Mouse (Mus musculus) MEL (cell line): ENCODE data around the gene Grm1.

Source experiments
- CTCF ChIP-seq, 3 experiments: IDR thresholded peaks in 2 of 3; conservative IDR thresholded peaks in 1 of 3; 2 replicates each; pipeline ENCODE4 v1.5.1; 2011 to 2012; ENCODE audit warnings: low read length in 3 of 3, low read depth in 2 of 3, mild to moderate bottlenecking in 2 of 3, improper control_type of control experiment in 1 of 3, inconsistent platforms in 1 of 3, mixed read lengths in 1 of 3, moderate library complexity in 1 of 3; ENCODE audit not compliant: control insufficient read depth in 1 of 3, insufficient read depth in 1 of 3, poor library complexity in 1 of 3, severe bottlenecking in 1 of 3
- E2F4 ChIP-seq: IDR thresholded peaks from 2 replicates; pipeline ENCODE4 v1.6.1; 2011; ENCODE audit warnings: low read depth, low read length, improper control_type of control experiment, borderline replicate concordance
- HCFC1 ChIP-seq: IDR thresholded peaks from 2 replicates; pipeline ENCODE4 v1.6.1; 2012; ENCODE audit warnings: low read depth, mild to moderate bottlenecking, inconsistent platforms, low read length, improper control_type of control experiment, moderate library complexity
- MAX ChIP-seq: IDR thresholded peaks from 2 replicates; pipeline ENCODE4 v1.6.1; 2011; ENCODE audit warnings: low read length, improper control_type of control experiment
- MEF2A ChIP-seq: IDR thresholded peaks from 2 replicates; pipeline ENCODE4 v1.6.1; 2014; ENCODE audit warnings: low read depth, mild to moderate bottlenecking, inconsistent platforms, low read length, improper control_type of control experiment; ENCODE audit not compliant: poor library complexity, insufficient replicate concordance, severe bottlenecking; ENCODE audit errors: extremely low read depth
- POLR2A ChIP-seq, 2 experiments: IDR thresholded peaks; 2 replicates each; pipeline ENCODE4 v1.6.1; 2011 to 2012; ENCODE audit warnings: low read length in 2 of 2, mild to moderate bottlenecking in 2 of 2, control low read depth in 1 of 2, improper control_type of control experiment in 1 of 2, low read depth in 1 of 2, moderate library complexity in 1 of 2; ENCODE audit not compliant: control insufficient read depth in 1 of 2, insufficient read depth in 1 of 2, poor library complexity in 1 of 2
- RCOR1 ChIP-seq: IDR thresholded peaks from 2 replicates; pipeline ENCODE4 v1.6.1; 2012; ENCODE audit warnings: low read depth, mild to moderate bottlenecking, inconsistent platforms, low read length, improper control_type of control experiment
- USF1 ChIP-seq: IDR thresholded peaks from 2 replicates; pipeline ENCODE4 v1.6.1; 2014; ENCODE audit warnings: low read depth, mild to moderate bottlenecking, inconsistent platforms, low read length, improper control_type of control experiment, moderate library complexity
- USF2 ChIP-seq, 2 experiments: IDR thresholded peaks; 2 replicates each; pipeline ENCODE4 v1.6.1; 2011 to 2012; ENCODE audit warnings: improper control_type of control experiment in 2 of 2, low read length in 2 of 2, borderline replicate concordance in 1 of 2, inconsistent platforms in 1 of 2, low read depth in 1 of 2, mild to moderate bottlenecking in 1 of 2; ENCODE audit not compliant: insufficient read depth in 1 of 2
- ZC3H11A ChIP-seq: IDR thresholded peaks from 2 replicates; pipeline ENCODE4 v1.6.1; 2012; ENCODE audit warnings: low read depth, mild to moderate bottlenecking, inconsistent platforms, low read length, improper control_type of control experiment

DNA sequence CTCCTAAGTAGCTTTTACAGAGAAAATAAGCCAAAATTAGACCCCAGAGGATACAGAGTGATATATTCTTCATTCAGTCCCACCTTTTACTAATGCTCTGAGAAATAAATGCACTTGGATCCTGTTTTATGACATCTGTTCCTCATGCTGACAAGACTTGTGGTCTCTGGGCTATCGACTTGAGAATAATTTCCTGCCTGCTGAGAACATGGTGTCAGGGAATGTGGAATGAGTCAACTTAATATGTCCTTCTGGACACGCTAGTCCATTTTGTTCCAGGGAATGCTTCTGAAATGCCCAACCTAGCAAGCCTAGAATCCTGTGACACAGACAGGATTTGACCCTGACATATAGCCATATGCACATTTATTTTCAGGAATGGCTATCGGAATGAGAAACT is 423.0 kb downstream of the Grm1 start:
- TF ChIP-seq USF2 (IDR thresholded peaks at IDR 0.05; ENCODE audit: borderline replicate concordance in 1 of 2, insufficient read depth in 1 of 2, low read depth in 1 of 2, low read length in 2 of 2) (no peak), POLR2A (IDR thresholded peaks at IDR 0.05; ENCODE audit: control insufficient read depth in 1 of 2, insufficient read depth in 1 of 2, low read depth in 1 of 2, low read length in 2 of 2, poor library complexity in 1 of 2) (no peak), MAX (no peak), USF1 (no peak), ZC3H11A (no peak), MEF2A (no peak), HCFC1 (no peak), E2F4 (no peak), CTCF (IDR thresholded peaks at IDR 0.05 in 2 of 3, conservative IDR thresholded peaks at IDR 0.05 in 1 of 3; ENCODE audit: control insufficient read depth in 1 of 3, insufficient read depth in 1 of 3, low read depth in 2 of 3, low read length in 3 of 3, poor library complexity in 1 of 3, severe bottlenecking in 1 of 3) (no peak), RCOR1 (no peak)
